Mouse (Mus musculus) spleen, adult 18-20 months (tissue): ENCODE measurements around the gene Speer4b.
"Not testable (repeated sequence)": the region's sequence is repeated elsewhere in the genome, so short reads cannot be mapped to it uniquely, and the experiment has no call there.

ENCODE experiments used
- DNase-seq, 2 experiments: peaks; one replicate each; pipeline ENCODE4 v3.0.0; 2022; ENCODE audit warnings: mixed read lengths in 2 of 2

Gene Speer4b

GRCm38 (mm10) chr5:27501338-27501737 lies at the start of gene Speer4b:
Gene Speer4b (minus strand): TSS chr5:27501438.
- DNase-seq = not testable (repeated sequence)

GRCm38 (mm10) chr5:27549291-27549690 lies 48.1 kb upstream of the Speer4b start:
- DNase-seq = no peak

GRCm38 (mm10) chr5:27544816-27545270 lies 43.6 kb upstream of the Speer4b start:
- no peak for DNase-seq

- no peak for DNase-seq
Observed at GRCm38 (mm10) chr5:27526906-27527305, 25.7 kb upstream of the Speer4b start.

GRCm38 (mm10) chr5:27518716-27519115 lies 17.5 kb upstream of the Speer4b start:
- no peak for DNase-seq

GRCm38 (mm10) chr5:27490942-27491341 lies 10.3 kb downstream of the Speer4b start:
- no peak for DNase-seq

- DNase-seq = no peak
Observed at GRCm38 (mm10) chr5:27486138-27486537, 15.1 kb downstream of the Speer4b start.

GRCm38 (mm10) chr5:27481706-27482105 lies 19.5 kb downstream of the Speer4b start:
- DNase-seq = no peak

GRCm38 (mm10) chr5:27474964-27475465 lies 26.2 kb downstream of the Speer4b start:
- DNase-seq = no peak

GRCm38 (mm10) chr5:27457686-27458085 lies 43.6 kb downstream of the Speer4b start:
- DNase-seq = no peak

- no peak for DNase-seq
Observed at GRCm38 (mm10) chr5:27456981-27457380, 44.3 kb downstream of the Speer4b start.

GRCm38 (mm10) chr5:27454386-27454785 lies 46.9 kb downstream of the Speer4b start:
- DNase-seq = no peak

- DNase-seq = no peak
Observed at GRCm38 (mm10) chr5:27453201-27453845, 47.9 kb downstream of the Speer4b start.
